In the genomic region with DNA sequence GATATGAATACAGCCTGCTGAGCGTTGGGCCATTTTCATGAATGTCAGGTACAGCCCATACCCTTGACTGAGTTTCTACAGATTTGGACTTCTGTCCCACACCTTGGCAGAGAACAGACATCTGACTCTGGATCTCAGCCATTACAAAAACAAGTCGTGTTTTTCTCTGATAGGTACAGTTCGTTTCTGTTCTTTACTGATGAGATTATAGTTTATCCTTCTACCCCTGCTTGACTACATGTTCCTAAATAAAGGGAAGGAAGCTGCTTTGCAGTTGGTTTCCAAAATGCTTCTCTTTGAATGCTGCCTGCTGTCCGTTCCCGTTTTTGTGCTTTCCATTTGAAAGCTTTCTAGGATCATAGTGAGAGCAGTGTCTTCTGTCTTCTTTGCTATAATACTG, we compare ENCODE assay signal across 21 mouse cellular contexts.
"Had no signal": no experiment of that assay in that cellular context is flagged by ENCODE, and none has a peak within 500 bp of the region (broad histone marks: within the 10 kb centered on the region; RNA-seq: fewer than 3 reads in every experiment).

No protein-coding gene starts in this region.

- H3K9me3 ChIP-seq: liver, embryonic 15.5 days; megakaryocyte, embryonic 14.5 days; midbrain, embryonic 10.5 days; midbrain, embryonic 12.5 days; neural tube, embryonic 13.5 days; neural tube, embryonic 15.5 days; stomach, embryonic 15.5 days had no signal

- H3K4me2 ChIP-seq: liver, embryonic 15.5 days; lung, embryonic 14.5 days; midbrain, embryonic 12.5 days; neural tube, embryonic 13.5 days; neural tube, embryonic 15.5 days; stomach, embryonic 15.5 days had no signal

- H3K4me1 ChIP-seq: liver, embryonic 15.5 days; midbrain, embryonic 10.5 days; midbrain, embryonic 12.5 days; neural tube, embryonic 13.5 days; neural tube, embryonic 15.5 days; stomach, embryonic 15.5 days had no signal

- H3K36me3 ChIP-seq: liver, embryonic 15.5 days; midbrain, embryonic 10.5 days; midbrain, embryonic 12.5 days; neural tube, embryonic 13.5 days; neural tube, embryonic 15.5 days; stomach, embryonic 15.5 days had no signal

- DNase-seq: lung, adult 18-20 months; lung, embryonic 14.5 days; lung, postnatal 10 days; lung, postnatal 4 days; midbrain, embryonic 14.5 days; retina, postnatal 1 day; right cerebral cortex, adult 18-20 months; right cerebral cortex, postnatal 25 days; right cerebral cortex, postnatal 4 days; thymus, adult 18-20 months; thymus, postnatal 14 days; thymus, postnatal 36 days had no signal

- H3K27ac ChIP-seq: liver, embryonic 15.5 days; midbrain, embryonic 10.5 days; midbrain, embryonic 12.5 days; neural tube, embryonic 13.5 days; neural tube, embryonic 15.5 days; stomach, embryonic 15.5 days had no signal

- H3K9ac ChIP-seq: liver, embryonic 15.5 days; lung, embryonic 14.5 days; midbrain, embryonic 12.5 days; neural tube, embryonic 13.5 days; neural tube, embryonic 15.5 days; stomach, embryonic 15.5 days had no signal

- H3K4me3 ChIP-seq: liver, embryonic 15.5 days; megakaryocyte, embryonic 14.5 days; midbrain, embryonic 10.5 days; midbrain, embryonic 12.5 days; myocyte; neural tube, embryonic 13.5 days; neural tube, embryonic 15.5 days; stomach, embryonic 15.5 days had no signal

- ATAC-seq: midbrain, embryonic 16.5 days had no signal

- H3K27me3 ChIP-seq: liver, embryonic 15.5 days; megakaryocyte, embryonic 14.5 days; midbrain, embryonic 12.5 days; neural tube, embryonic 13.5 days; neural tube, embryonic 15.5 days; stomach, embryonic 15.5 days had no signal
